Mouse (Mus musculus) liver, embryonic 11.5 days (tissue): ENCODE data around the gene Hk1. TPM values are rescaled to one million over a fixed set of nuclear protein-coding genes. Genes with fewer than 3 reads are reported as not detected.

Source experiments
- ATAC-seq: fragments of 200-750 bp; cut with Nextera tagmentation; replicated peaks from 2 replicates; pipeline ENCODE4 v1.8.0; 2017; ENCODE audit warnings: moderate number of reproducible peaks, mild to moderate bottlenecking, moderate TSS enrichment, moderate library complexity; ENCODE audit not compliant: low FRiP score
- DNase-seq: peaks from one replicate; pipeline ENCODE4 v3.0.0-alpha.2; 2017; ENCODE audit warnings: low spot score
- H3K27ac ChIP-seq: fragments of 300-500 bp; sonication (generic); 2 replicates; pipeline ENCODE4 v1.5.1; 2014; ENCODE audit warnings: mild to moderate bottlenecking, low read depth, low read length, control low read depth
- H3K27me3 ChIP-seq: fragments of 300-500 bp; sonication (generic); replicated peaks from 2 replicates; pipeline ENCODE4 v1.6.1; 2014; ENCODE audit warnings: low read length, mixed read lengths; ENCODE audit not compliant: control insufficient read depth, insufficient read depth
- H3K36me3 ChIP-seq: fragments of 300-500 bp; sonication (generic); 2 replicates; pipeline ENCODE4 v1.6.1; 2014; ENCODE audit warnings: mild to moderate bottlenecking, low read length, moderate library complexity, mixed read lengths; ENCODE audit not compliant: control insufficient read depth, insufficient read depth
- H3K4me1 ChIP-seq: fragments of 300-500 bp; sonication (generic); replicated peaks from 2 replicates; pipeline ENCODE4 v1.6.1; 2014; ENCODE audit warnings: low read length, mixed read lengths; ENCODE audit not compliant: control insufficient read depth, insufficient read depth
- H3K4me2 ChIP-seq: fragments of 300-500 bp; sonication (generic); 2 replicates; pipeline ENCODE4 v1.6.1; 2014; ENCODE audit warnings: mild to moderate bottlenecking, control low read depth, moderate library complexity
- H3K4me3 ChIP-seq: fragments of 300-500 bp; sonication (generic); 2 replicates; pipeline ENCODE4 v1.5.1; 2014; ENCODE audit warnings: low read depth, low read length, control low read depth
- H3K9ac ChIP-seq: fragments of 300-500 bp; sonication (generic); 2 replicates; pipeline ENCODE4 v1.6.1; 2014; ENCODE audit warnings: low read depth, low read length, control low read depth
- H3K9me3 ChIP-seq: fragments of 300-500 bp; sonication (generic); 2 replicates; pipeline ENCODE4 v1.6.1; 2016; ENCODE audit warnings: low read length, inconsistent platforms, mixed read lengths; ENCODE audit not compliant: control insufficient read depth
- WGBS: fragments of 180-500 bp; shearing (Covaris S2); extraction: QIAGEN DNeasy Blood & Tissue Kit; methylation state at CpG from one replicate; pipeline ENCODE4 v1.1.7; 2014; 5-methylcytosine and 5-hydroxymethylcytosine counted together
- polyA plus RNA-seq: library from polyadenylated mRNA; unstranded; fragments of >200 nt; fragmentation: Nextera tagmentation; extraction: Ambion mirVana; gene quantifications from 2 replicates; pipeline ENCODE4 v1.2.1, GENCODE M21; 2014

Hk1 gene
- polyA plus RNA-seq, 1 experiment from 2014 or later: 123 TPM

DNA sequence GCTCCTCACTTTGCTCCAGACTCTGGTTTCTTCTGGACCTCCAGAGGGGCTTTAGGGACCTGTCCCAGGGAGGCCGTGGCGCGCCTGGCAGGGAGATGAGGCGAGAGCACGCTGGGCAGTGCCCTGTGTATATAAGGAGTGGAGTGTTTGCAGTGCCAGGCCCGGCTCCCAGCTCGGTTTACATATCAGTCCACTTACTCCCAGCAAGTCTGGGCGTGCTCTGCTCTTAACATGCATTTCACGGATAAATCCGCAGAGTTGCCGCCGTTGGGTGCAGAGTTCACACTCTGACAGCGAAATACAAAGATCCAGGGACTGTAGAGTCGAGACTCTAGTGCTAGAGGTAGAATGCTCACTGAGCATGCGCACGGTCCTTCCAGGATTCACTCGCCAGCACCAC, 156.9 kb downstream of the Hk1 start:
- ATAC-seq: no peak
- Histone ChIP-seq H3K4me1 (peaks cover 26% of the 10 kb centered on the region), H3K9me3 (no peaks in the 10 kb centered on the region), H3K36me3 (no peaks in the 10 kb centered on the region), H3K27me3 (no peaks in the 10 kb centered on the region), H3K4me2 (no peak overlapping the region), H3K4me3 (no peak overlapping the region), H3K9ac (no peak overlapping the region), H3K27ac (no peak overlapping the region)
- 85% methylated on average over 17 of the region's 17 CpGs for WGBS
- no peak for DNase-seq

DNA sequence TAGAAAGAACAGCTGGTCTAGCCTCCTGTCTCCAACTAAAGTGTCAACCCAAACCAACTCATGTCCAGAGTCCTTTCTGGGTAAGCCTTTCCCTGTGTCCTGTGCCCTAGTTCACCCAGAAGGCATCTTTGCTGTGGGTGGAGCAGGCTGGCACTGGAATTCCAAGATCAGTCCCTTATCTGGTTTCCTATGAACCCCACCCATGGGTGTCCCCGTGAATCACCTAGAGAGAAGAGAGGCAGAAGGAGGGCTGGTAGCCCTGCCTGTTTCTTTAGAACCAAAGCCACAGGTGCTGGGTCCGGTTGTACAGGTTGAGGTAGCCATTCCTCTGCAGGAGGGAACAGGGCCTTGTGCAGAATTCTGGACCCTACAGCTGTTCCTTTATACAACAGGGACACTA, 158.1 kb downstream of the Hk1 start:
- ATAC-seq (no peak), DNase-seq (no peak)
- H3K36me3 ChIP-seq: no peaks in the 10 kb centered on the region
- H3K4me1 ChIP-seq: peaks cover 37% of the 10 kb centered on the region
- 66% methylated on average over 2 of the region's 2 CpGs for WGBS
- H3K27ac ChIP-seq: no peak overlapping the region
- no peak overlapping the region for H3K9ac ChIP-seq
- H3K4me2 ChIP-seq: no peak overlapping the region
- H3K9me3 ChIP-seq: no peaks in the 10 kb centered on the region
- H3K4me3 ChIP-seq: no peak overlapping the region
- H3K27me3 ChIP-seq: no peaks in the 10 kb centered on the region

DNA sequence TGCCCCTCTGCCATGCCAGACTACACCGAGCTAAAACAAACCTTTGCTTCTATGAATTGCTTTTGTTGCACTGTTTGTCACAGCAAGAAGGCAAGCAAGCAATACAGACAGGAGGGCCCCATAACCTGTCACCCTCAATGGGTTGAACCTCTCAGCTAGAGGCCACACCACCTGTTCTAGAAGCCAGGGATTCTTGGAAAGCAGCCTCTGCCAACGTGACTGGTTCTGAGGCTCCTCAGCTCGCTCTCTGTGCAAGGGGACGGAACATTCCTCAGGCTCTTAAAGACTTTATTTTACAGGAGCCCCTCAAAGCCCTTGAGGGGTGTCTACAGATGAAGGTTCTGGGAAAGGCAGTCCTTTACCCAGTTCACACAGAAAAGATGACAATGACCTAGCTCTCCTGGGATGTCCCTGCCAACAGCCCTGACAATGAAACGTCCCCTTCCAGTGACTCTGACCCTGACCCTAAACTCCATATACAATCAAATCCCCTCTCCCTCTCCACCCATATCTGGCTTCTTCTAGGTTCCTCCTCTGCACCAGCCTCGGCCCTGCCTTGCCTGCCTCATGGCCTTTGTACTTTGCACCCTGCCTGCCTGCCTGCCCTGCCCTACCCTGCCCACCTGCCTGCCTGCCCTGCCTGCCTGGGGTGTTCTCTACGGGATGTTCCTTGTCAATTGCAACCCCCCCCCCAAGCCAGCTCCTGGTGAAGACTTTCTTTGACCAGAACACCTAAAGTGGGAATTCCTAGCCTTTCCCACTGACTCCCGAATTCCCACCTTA, 158.8 kb downstream of the Hk1 start:
- H3K9ac ChIP-seq: no peak overlapping the region
- no peak for ATAC-seq
- no peaks in the 10 kb centered on the region for H3K36me3 ChIP-seq
- no peaks in the 10 kb centered on the region for H3K27me3 ChIP-seq
- H3K4me2 ChIP-seq: no peak overlapping the region
- no peak overlapping the region for H3K4me3 ChIP-seq
- no peak overlapping the region for H3K27ac ChIP-seq
- 75% methylated on average over 8 of the region's 8 CpGs for WGBS
- peaks cover 40% of the 10 kb centered on the region for H3K4me1 ChIP-seq
- no peaks in the 10 kb centered on the region for H3K9me3 ChIP-seq
- DNase-seq: no peak

Other genes starting within 250 kb of the Hk1 start
- not detected in 2 replicates for gene Neurog3, start 246.8 kb downstream of the Hk1 start, polyA plus RNA-seq
- 0.71 and 0.77 TPM in 2 replicates for gene Fam241b, start 236.0 kb downstream of the Hk1 start, polyA plus RNA-seq
- 13.8 and 14.1 TPM in 2 replicates for gene Tspan15, start 148.7 kb downstream of the Hk1 start, polyA plus RNA-seq
- not detected in 2 replicates for gene Tacr2, start 127.5 kb downstream of the Hk1 start, polyA plus RNA-seq
- 6.6 and 8.5 TPM in 2 replicates for gene Hkdc1, start 42.6 kb upstream of the Hk1 start, polyA plus RNA-seq
- gene 4930507D05Rik, start 69.6 kb upstream of the Hk1 start, polyA plus RNA-seq: 0.27 and 0.63 TPM in 2 replicates
- gene Supv3l1, start 69.8 kb upstream of the Hk1 start, polyA plus RNA-seq: 40.4 and 41.5 TPM in 2 replicates
- 77.4 and 87.8 TPM in 2 replicates for gene Vps26a, start 106.9 kb upstream of the Hk1 start, polyA plus RNA-seq
- 59.2 and 66.1 TPM in 2 replicates for gene Srgn, start 147.5 kb upstream of the Hk1 start, polyA plus RNA-seq
- 28.1 and 28.3 TPM in 2 replicates for gene Kif1bp, start 198.5 kb upstream of the Hk1 start, polyA plus RNA-seq
- gene Ddx21, start 222.4 kb upstream of the Hk1 start, polyA plus RNA-seq: 72.8 and 74.4 TPM in 2 replicates